Mouse (Mus musculus) layer of hippocampus, adult 11-12 months (tissue): ENCODE data around the gene Eif2b5.
"Not testable (repeated sequence)": the region's sequence is repeated elsewhere in the genome, so short reads cannot be mapped to it uniquely, and the experiment has no call there.

ENCODE experiments used
- DNase-seq: peaks from one replicate; pipeline ENCODE4 v3.0.0; 2022; ENCODE audit warnings: low spot score

Gene Eif2b5

DNA sequence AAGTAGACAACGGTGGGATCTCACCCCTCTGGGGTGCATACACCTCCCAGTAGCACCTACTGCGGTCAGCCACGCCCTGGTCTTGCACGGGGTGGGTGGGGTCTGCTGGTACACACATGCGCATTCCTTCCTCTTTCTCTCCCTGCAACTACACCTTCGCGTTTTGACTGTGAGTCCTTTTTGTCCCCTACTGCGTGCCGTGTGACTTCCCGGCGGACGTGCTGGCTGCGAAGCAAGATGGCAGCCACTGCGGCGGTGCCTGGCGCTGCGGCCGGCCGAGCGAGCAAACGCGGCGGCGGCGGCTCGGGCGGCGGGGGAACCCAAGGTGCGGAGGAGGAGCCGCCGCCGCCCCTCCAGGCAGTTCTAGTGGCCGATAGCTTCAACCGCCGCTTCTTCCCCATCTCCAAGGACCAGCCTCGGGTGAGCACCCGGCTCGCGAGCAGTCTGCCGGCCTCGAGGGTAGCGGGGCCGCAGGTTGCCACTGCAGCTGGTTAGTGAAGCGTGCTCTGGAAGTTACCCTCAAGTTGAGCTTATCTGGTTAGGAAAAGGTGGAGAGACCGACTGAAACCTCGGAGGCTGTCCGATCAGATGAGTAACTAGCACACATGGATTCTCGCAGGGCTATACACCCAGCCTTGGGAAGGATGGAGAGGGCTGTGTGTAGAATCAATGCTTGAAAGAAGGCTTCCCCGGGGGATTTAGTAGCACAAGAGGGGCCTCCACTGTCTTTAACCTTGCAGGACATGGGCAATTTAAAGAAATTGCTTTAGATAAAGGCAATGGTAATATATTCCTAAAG is at the start of gene Eif2b5:
Gene Eif2b5 (plus strand): TSS at position 141 of the 799 bp plus-strand sequence.
- peak; percentile 94 for DNase-seq

DNA sequence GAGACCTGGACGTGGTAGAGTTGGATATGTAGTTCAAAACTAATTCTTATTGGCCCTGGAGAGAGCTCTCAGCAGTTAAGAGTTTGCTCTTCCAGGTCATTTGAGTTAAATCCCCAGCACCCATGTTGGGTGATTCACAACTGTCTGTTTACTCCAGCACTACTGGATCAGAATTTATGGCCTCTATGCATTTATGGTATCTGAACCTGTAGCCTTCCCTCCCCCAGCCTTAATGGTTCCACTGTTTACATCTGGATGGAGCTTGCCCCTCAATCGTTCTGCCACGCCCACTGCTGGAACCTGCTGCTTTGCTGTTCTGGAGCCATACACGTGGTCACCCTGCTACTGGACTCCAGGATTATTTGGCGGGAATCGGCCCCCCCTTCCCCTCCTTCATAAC is 46.8 kb upstream of the Eif2b5 start:
- no peak for DNase-seq

DNA sequence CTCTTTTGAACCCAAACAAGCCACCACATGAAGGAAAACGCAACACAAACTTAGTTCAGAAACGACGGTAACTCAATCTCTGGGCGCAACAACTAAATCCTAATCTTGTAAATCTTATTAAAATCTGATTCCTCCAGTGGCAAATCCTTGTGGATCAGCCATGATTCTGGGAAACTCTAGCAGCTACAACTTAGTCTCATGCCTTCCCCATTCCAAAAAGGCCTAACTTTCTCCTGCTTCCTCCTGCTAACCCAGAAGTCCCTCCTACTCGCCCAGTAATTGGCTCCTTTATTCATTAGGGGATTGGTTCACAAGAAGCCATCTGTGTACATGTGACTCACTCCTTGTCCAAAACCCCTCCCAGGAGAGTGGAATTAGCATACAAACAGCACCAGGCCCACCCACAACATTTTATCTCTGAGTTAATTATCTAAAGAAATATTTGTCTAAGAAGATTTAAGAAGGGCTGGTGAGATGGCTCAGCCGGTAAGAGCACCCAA is 44.4 kb upstream of the Eif2b5 start:
- no peak for DNase-seq

DNA sequence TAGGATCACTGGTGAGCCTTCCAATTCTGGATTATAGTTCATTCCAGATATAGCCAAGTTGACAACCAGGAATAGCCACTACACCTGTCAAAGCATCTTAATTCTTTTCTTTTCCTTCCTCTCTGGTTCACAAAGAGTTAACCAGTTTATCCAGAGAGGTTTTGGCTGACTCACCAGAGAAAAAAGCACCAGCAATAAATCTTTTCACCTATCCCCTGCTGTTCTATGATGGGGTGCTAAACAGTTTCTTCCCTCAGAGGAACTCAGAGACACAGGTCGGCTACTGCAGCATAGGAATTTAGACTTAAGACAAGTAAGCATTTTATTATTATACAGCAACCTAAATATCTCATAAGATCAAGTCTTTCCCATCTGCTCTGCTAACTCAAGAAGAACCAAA is 42.5 kb upstream of the Eif2b5 start:
- no peak for DNase-seq

DNA sequence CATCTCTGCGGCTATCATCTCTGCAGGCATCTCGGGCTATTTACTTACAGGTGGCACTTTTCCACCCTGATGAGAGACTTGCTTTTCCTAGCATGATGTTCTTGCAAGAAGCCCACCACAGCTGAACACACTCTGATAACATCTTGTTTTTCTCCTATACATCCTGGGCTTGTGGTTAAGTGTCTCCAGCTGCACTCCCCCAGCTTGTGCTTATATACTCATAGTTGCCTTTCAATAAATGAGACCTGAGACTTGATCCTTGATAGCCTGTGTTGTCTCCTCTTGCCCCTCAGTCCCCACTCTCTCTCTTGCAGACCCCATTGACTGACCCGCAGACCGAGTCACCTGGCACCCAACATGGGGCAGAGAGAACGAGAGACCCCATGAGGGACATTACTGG is 39.9 kb upstream of the Eif2b5 start:
- DNase-seq, result not testable (repeated sequence)

DNA sequence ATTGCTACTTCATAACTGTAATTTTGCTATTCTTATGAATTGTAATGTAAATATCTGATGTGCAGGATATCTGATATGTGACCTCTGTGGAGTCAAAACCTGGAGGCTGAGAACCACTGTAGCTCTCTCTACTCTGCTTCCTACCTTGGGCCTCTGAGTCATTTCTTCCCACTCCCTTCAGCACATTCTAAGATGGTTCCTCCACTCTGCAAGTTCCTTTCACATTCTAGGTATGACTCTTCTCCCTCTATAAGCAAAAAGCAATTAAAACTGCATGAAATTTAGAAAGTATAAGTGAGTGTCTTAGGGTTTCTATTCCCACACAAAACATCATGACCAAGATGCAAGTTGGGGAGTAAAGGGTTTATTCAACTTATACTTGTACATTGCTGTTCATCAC is 33.9 kb upstream of the Eif2b5 start:
- no peak for DNase-seq

DNA sequence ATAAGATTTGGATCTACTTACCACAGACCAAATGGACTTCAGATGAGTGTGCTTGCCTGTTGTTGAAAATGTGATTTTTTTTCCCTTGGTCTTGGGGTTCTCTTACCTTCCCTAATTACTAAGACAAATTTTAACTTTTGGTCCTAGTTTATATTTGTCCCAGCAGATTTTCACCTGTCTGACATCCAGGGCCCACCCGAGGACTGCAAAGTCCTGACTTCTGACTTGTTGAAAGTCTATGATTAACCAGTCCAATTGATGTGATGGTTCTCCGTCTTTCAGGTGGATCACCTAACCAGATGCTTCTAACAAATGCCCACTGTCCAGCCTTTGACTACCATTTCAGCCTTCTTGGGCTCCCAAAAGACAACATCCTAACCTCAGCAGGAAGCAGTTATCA is 27.6 kb upstream of the Eif2b5 start:
- no peak for DNase-seq

DNA sequence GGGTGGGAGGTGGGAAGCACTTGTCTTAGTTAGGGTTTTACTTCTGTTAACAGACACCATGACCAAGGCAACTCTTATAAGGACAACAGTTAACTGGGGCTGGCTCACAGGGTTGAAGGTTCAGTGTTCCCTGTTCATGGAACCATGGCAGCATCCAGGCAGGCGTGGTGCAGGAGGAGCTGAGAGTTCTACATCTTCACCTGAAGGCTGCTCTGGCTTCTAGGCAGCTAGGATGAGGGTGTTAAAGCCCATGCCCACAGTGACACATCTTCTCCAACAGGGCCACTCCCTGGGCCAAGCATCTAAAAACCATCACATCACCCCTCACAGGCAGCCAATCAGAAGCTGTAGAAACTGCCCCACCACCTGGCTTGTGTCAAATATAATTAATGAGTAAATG is 26.9 kb upstream of the Eif2b5 start:
- DNase-seq, result no peak

DNA sequence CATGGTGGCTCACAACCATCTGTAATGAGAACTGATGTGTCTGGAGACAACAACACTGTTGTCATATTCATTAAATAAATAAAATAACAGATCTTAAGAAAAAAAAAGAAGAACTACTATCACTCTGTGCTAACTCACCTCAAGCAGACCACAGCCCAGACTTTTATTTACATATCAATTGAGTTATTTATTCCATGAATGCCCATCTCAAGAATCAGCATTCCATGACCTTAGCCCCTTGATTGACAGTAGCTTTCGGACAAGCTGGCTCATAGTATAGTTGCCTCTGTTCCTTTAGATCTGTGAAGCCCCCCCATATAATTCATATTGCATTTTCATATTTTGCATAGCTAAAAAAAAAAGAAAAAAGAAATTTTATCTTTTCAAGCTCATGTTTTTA is 24.9 kb upstream of the Eif2b5 start:
- no peak for DNase-seq

DNA sequence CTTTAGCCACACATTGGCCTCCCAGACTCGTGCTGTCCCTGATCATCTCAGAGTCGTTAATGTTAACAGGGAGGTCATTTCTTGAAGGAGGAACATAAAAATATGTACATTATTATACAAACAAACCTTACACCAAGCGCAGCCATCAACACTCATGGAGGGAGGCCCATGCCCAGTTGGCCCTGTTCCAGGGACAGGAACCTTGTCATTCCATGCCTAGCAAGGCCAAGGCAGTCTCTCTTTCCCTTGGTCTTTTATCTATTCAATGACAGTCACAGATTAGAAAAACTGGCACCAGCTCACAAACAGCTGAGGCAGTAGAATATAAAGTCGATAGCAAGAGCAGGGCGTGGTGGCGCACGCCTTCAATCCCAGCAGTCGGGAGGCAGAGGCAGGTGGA is 24.4 kb upstream of the Eif2b5 start:
- DNase-seq, result no peak

DNA sequence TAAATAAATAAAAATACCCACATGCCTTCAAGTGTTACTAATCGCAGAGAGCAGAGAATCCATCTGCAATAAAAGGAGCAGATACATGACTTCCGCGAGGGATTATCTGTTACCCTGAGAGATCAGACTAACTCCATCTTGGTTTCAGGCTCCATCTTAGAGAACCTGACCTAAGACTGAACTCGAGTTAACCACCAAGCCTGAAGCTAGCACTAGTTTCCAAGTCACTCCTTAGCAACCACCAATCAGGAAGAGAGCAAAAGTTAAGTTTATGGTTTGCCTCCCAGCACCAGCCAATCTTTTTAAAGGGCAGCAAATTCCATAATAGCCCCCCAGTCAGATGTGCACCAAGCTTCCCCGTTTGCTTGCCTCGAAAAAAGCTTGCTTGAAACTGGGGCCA is 23.8 kb upstream of the Eif2b5 start:
- DNase-seq, result no peak

DNA sequence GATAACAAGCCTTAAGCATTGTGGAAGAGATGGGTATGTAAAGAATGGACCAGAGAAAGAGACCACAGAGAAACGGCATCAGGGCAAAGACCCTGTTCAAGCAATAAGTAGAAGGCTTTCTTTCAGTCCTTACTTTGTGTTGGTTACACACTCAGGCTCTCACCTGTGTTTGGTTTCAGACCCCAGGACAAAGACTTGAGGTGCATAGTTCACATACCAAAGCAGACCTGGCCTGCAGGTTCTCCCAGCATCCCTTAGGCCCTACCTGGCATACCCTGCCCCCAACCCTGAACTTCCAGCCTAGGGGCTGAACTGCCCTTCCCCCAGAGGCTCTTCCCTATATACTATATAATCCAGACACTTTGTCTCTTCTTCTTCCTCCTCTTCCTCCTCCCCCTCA is 23.3 kb upstream of the Eif2b5 start:
- DNase-seq, result no peak

DNA sequence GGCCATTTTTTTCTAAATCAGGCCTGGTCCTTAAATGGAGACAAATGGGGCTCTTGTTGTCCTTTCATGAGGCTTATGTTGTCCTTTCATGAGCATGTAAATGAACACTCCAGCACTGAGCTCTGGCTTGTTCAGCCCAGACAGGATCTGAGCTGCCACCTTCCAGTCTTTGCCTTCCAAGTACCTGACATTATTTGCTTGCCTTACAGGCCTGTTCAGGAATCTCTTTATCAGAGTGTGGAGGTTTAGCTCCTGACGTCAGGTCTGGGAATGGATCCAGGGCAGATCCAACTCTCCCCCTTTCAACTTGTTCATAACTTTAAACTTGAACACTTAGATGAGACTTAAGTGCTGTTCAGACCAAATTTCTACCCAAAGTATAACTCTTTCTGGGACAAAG is 21.8 kb upstream of the Eif2b5 start:
- no peak for DNase-seq

DNA sequence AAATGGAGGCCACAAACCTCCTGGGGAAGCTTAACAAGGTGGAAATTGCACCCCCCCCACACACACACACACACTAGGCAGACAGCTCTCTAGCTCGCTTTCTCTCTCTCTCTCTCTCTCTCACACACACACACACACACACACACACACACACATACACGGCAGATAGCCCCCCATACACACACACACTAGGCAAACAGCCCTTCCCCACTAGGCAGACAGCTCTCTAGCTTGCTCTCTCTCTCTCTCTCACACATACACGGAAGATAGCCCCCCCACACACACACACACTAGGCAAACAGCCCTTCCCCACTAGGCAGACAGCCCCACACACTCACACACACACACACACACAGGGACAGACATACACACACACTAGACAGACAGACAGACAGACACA is 21.3 kb upstream of the Eif2b5 start:
- DNase-seq, result no peak

DNA sequence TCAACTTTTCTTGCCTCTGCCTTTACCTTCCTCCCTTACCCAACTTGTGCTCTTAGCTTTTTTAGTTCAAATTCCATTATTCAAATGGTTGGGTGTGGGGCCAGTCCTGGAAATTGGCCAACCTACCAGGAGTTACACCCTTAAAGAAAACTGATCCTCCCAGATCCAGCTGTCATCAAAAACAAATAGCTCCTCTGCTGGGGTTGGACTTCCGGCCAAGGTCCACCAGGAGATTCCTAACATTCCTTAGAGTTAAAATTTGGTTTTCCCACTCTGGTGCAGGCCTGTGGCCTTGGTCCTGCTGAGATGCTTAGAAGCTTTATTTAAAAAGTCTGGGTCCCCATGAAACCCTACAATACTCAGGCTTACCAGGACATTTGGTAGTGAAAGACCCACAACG is 20.1 kb upstream of the Eif2b5 start:
- DNase-seq, result no peak

DNA sequence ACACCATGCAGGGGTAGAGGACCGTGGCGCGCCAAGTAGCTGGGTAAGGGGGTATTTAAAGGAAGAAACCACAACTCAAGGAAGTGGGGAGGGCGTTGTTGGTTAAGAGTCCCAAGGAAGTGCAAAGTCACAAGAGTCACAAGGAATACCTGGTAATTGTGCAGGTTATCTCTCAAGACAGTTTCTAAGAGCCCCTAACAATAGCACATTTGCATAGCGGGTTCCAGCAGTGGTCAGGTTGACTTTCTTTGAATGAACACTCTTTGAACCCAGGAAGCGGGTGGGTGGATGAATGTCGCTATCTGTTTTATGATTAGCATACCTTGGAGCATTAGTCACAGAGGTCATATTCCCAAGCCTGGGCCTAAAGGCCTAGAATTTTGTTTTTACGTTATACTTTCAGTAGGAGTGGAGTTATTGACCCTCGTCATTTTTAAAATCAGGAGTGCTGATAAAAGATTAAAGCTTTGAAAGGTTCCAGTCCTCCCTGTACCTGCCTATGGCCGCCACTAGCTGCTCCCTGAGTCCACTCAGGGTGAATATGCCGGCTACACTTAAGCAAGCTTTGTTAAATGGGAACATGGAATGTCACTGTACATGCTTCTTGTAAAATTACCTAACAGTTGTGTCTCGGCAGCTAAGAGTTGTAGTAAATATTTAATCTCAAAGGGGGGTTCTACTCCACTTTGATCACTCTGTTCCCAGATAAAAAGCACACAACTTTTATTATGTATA is 19.4 kb upstream of the Eif2b5 start:
- DNase-seq, result not testable (repeated sequence)

DNA sequence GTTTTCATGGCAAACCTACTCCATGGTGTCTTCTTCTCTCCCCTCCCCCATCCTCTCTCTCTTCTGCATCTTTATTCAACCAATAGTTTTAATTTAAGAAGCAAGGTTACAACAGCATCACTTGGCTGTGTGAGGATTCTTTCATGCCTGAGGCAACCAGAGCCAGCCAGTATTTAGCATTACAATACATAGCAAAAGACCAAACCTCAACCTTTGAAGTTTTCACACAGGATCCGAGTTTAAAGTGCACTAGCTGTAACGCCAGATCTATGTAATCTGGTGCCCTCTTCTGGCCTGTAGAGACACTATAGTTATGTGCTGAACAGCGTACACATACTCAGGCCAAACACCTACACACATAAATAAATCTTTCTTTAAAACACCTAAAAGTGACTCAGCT is 18.5 kb upstream of the Eif2b5 start:
- DNase-seq, result no peak

DNA sequence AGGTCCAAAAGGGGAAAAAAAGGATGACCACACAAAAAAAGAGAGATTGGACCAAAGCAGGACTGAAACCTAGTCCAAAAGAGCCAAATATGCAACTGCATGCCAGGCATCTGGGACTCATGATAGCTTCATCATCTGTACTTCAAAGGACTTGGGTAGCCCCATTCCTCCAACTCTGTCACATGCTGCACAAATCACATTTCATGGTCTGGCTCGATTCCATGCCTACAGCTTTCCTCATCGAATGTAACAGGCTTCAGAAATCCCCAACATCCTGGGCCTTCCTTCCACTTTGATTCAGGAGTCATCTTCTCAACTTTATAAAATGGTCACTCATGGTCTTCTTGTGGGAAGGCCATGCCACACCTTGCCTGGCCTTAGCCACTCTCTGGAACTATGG is 16.9 kb upstream of the Eif2b5 start:
- no peak for DNase-seq

DNA sequence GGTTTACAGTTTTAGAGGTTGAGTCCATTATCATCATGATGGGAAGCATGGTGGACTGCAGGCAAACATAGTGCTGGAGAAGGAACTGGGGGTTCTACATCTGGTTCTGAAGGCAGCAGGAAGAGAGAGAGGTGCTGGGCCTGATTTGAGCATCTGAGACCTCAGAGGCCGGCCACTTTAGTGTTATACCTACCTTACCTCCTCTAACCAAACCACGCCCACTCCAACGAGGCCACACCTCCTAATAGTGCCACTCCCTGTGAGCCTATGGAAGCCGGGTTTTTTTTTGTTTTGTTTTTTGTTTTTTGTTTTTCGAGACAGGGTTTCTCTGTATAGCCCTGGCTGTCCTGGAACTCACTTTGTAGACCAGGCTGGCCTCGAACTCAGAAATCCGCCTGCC is 14.9 kb upstream of the Eif2b5 start:
- not testable (repeated sequence) for DNase-seq

DNA sequence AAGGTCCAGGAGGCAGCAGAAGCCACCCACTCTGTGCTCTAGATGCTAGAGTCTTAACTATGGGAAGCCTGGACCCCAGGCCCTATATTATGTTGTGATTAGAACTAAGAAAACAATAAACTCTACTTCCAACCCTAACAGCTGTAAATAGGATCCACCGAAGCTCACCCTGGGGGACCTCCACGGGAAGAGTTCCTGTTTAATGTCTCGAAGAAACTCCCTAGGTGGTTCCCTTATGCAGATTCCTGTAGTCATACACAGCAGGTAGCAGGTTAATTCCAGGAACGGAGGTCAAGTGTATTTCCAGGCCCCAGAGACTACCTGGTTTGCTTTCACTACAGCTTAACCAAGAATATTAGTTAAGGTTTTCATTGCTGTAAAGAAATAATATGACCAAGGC is 13.6 kb upstream of the Eif2b5 start:
- DNase-seq, result no peak

DNA sequence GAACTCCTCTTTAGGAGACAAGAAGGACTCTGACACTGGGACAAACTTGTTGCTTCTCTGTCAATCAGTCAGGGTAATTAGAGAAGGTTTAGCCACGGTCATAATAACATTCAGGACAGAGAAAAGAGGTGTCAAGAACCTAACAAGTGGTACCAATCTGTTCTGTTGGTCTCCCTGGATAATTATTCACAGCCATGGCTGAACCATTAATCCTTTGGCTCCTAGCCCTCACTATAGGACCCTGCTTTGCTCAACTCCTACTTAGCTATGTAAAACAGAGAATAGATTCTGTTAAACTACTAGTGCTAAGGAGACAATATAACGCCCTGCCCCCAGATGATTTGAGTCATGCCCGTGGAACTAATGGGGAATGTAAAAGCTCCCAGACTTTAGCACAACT is 12.6 kb upstream of the Eif2b5 start:
- DNase-seq, result no peak

DNA sequence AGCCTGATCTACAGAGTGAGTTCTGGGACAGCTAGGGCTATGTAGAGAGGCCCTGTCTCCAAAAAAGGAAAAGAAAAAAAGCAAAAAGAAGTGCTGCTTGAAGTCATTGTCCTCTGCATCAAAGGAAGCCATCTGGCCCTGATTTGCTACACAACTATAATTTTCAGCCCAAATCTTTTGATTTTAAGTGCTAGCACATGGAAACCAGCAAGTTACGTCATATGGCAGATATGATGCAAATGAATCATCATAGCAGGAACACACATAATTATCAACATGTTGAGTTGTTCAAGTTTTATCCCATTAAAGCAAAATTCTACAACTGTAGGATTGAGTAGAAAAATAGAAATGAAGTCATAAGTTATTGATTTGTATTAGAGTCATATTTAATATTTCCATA is 10.5 kb upstream of the Eif2b5 start:
- DNase-seq, result no peak

DNA sequence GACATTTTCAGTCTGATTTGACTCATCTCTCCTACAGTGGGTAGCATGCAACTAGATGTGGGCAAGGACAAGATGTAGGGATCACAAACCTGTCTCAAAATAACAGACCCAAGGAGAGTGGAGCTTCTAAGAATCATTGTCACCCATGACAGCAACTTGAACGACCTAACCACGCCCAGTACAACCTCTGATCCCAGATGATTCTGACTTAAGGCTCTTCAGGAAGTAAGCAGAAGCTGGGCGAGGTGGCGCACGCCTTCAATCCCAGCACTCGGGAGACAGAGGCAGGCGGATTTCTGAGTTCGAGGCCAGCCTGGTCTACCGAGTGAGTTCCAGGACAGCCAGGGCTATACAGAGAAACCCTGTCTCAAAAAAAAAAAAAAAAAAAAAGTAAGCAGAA is 9.9 kb upstream of the Eif2b5 start:
- not testable (repeated sequence) for DNase-seq

DNA sequence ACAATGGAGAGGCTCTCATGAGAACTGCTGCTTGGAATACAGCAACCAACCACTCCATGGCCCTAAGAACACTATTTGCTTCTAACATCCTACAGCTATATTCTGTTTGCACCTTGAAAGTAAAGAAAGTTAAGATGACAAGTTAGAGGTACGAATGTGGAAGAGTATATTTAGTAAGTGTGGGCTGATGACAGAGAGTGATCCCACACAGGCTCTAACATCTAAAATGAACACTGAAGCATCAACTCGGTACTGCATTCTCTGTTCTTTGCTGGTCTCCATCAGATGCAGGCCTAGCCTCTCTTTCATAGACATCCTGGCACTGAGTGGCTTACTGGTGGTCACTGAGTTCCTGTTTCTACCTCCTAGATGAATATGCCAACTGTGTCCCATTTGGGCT is 9.4 kb upstream of the Eif2b5 start:
- DNase-seq, result no peak
